Mouse (Mus musculus) megakaryocyte, embryonic 14.5 days (primary cell): Measurements from ENCODE around the gene Ism1. TPM values are rescaled to one million over a fixed set of nuclear protein-coding genes. Genes with fewer than 3 reads are reported as not detected.
A peak's percentile ranks its signal among the peaks of the same experiment; 100 is the strongest.

Source experiments
- H3K27me3 ChIP-seq: replicated peaks from 2 replicates; pipeline ENCODE3; 2012; ENCODE audit warnings: inconsistent platforms
- H3K36me3 ChIP-seq: replicated peaks from 2 replicates; pipeline ENCODE3; 2012; ENCODE audit warnings: low read length, inconsistent platforms, mixed read lengths
- H3K4me1 ChIP-seq: 2 replicates; pipeline ENCODE4 v1.6.1; 2012; ENCODE audit warnings: inconsistent platforms
- H3K4me3 ChIP-seq: replicated peaks from 2 replicates; pipeline ENCODE3; 2012; ENCODE audit warnings: moderate library complexity, mild to moderate bottlenecking, inconsistent platforms
- H3K9me3 ChIP-seq: 2 replicates; pipeline ENCODE4 v1.6.1; 2012; ENCODE audit warnings: inconsistent platforms
- FLI1 ChIP-seq: IDR thresholded peaks from 2 replicates; pipeline ENCODE4 v1.6.1; 2012; ENCODE audit warnings: low read length, inconsistent platforms, mixed read lengths
- GATA1 ChIP-seq: IDR thresholded peaks from 3 replicates; pipeline ENCODE4 v1.6.1; 2012; ENCODE audit warnings: mixed read lengths, low read length, inconsistent platforms, borderline replicate concordance
- polyA plus RNA-seq: library from polyadenylated mRNA; stranded (reverse); fragments of >175 nt; gene quantifications from 2 replicates; pipeline ENCODE4 v1.2.3, GENCODE M21; 2012; ENCODE audit warnings: low replicate concordance; ENCODE audit not compliant: insufficient read depth

Gene Ism1
- polyA plus RNA-seq, 1 experiment: 0.16 TPM

- peaks cover 28% of the 10 kb centered on the region for H3K4me1 ChIP-seq
- peaks cover 51% of the 10 kb centered on the region for H3K27me3 ChIP-seq
- TF ChIP-seq FLI1: no peak
- TF ChIP-seq GATA1: no peak
- peak overlapping the region; percentile 91 for H3K4me3 ChIP-seq
- H3K36me3 ChIP-seq: no peaks in the 10 kb centered on the region
- 0 out of 2 replicates have a peak, but pooled peaks cover 4% of the 10 kb centered on the region for H3K9me3 ChIP-seq
Observed at GRCm38 (mm10) chr2:139677065-139677762, 764 bp upstream of the Ism1 start.

GRCm38 (mm10) chr2:139678275-139679140, 530 bp downstream of the Ism1 start:
- Histone ChIP-seq H3K36me3 (no peaks in the 10 kb centered on the region), H3K4me1 (peaks cover 21% of the 10 kb centered on the region), H3K9me3 (0 out of 2 replicates have a peak, but pooled peaks cover 4% of the 10 kb centered on the region), H3K27me3 (peaks cover 51% of the 10 kb centered on the region), H3K4me3 (peak overlapping the region; percentile 91)
- TF ChIP-seq FLI1 (no peak), GATA1 (no peak)

- Histone ChIP-seq H3K36me3 (no peaks in the 10 kb centered on the region), H3K27me3 (peaks cover 26% of the 10 kb centered on the region), H3K4me1 (peaks cover 13% of the 10 kb centered on the region), H3K9me3 (no peaks in the 10 kb centered on the region), H3K4me3 (no peak overlapping the region)
- TF ChIP-seq GATA1: no peak
- TF ChIP-seq FLI1: no peak
Observed at GRCm38 (mm10) chr2:139682540-139682939, 4.6 kb downstream of the Ism1 start.

- Histone ChIP-seq H3K27me3 (no peaks in the 10 kb centered on the region), H3K4me3 (no peak overlapping the region), H3K4me1 (no peaks in the 10 kb centered on the region), H3K36me3 (no peaks in the 10 kb centered on the region), H3K9me3 (no peaks in the 10 kb centered on the region)
- TF ChIP-seq FLI1 (no peak), GATA1 (no peak)
Observed at GRCm38 (mm10) chr2:139689442-139690003, 11.5 kb downstream of the Ism1 start.

DNA sequence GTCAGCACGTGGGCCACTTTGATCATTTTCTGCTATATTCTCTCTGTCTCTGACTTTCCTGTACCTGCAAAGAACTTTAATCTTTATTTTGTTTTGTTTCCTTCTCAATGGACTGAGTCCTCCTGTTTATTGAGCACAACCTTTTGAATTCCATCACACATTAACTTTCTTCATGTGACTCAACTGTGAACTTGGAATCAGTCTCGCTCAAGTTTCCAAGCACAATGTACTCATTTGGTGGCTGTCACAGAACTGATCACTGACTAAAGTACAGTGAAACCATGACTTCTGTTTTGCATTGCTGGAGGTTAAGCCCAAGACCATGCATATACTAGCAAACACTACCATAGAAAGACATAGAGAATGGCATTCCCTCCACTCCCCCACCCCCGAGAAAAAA, 15.5 kb downstream of the Ism1 start:
- Histone ChIP-seq H3K27me3 (no peaks in the 10 kb centered on the region), H3K4me3 (no peak overlapping the region), H3K4me1 (no peaks in the 10 kb centered on the region), H3K9me3 (0 out of 2 replicates have a peak, but pooled peaks cover 1% of the 10 kb centered on the region), H3K36me3 (no peaks in the 10 kb centered on the region)
- TF ChIP-seq GATA1: no peak
- TF ChIP-seq FLI1: no peak

DNA sequence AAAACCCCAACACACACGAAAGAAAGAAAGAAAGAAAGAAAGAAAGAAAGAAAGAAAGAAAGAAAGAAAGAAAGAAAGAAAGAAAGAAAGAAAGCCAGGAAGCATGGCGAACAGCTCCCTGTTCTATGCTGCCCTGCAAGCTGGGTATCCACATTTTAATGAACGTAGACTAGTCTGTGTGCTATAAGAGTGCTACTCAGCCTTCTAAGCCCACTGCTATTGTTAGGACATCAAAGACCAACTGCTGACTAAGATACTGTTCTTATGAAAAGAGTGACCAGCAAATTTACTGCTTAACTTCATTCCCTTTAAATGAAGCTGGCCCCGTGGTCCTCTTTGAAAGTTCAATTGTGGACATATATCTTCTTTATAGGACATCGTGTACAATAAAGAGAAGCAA, 16.7 kb downstream of the Ism1 start:
- Histone ChIP-seq H3K4me1 (no peaks in the 10 kb centered on the region), H3K4me3 (no peak overlapping the region), H3K36me3 (no peaks in the 10 kb centered on the region), H3K27me3 (no peaks in the 10 kb centered on the region), H3K9me3 (0 out of 2 replicates have a peak, but pooled peaks cover 5% of the 10 kb centered on the region)
- TF ChIP-seq GATA1: no peak
- TF ChIP-seq FLI1: no peak

DNA sequence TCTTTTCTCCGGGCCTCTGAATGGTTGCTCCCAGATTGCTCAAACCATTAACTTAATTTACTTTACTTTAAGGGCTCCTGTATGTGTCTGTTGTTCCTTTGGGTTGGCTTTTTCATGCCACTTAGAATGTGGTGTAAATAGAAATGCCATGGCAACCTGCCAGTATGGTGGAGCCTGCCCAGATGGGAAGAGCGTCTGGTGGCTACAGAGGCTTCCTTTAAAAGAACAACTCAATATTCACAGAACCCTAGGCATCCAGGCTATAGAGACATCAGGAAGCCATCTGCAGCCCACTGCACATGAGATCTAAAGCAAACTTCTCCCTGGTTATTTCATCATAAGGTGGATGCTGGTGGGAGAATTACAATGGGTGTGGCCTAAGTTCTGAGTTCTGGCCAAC, 18.6 kb downstream of the Ism1 start:
- no peaks in the 10 kb centered on the region for H3K4me1 ChIP-seq
- TF ChIP-seq GATA1: no peak
- no peaks in the 10 kb centered on the region for H3K36me3 ChIP-seq
- H3K9me3 ChIP-seq: peaks cover 18% of the 10 kb centered on the region
- H3K4me3 ChIP-seq: no peak overlapping the region
- H3K27me3 ChIP-seq: no peaks in the 10 kb centered on the region

DNA sequence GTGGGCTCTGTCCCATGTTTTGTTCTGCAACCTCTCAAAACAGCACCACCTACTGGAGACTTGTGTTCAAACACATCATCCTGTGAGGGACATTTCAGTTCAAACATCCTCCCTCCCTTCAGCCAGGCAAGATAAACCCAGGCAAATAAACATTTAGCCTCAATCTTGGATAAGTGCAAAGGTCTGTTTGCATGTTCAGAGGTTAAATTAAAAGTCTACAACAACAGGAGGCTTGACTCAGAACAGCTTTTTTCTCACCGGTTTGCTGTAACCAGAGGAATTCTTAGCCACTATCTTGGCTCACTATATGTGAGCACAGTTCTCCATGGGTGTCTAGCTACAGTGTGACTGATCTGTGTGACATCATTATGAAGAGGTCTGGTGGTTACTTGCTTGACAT, 22.6 kb downstream of the Ism1 start:
- H3K4me3 ChIP-seq: no peak overlapping the region
- H3K4me1 ChIP-seq: no peaks in the 10 kb centered on the region
- no peak for TF ChIP-seq FLI1
- TF ChIP-seq GATA1: no peak
- H3K36me3 ChIP-seq: no peaks in the 10 kb centered on the region
- H3K9me3 ChIP-seq: peaks cover 18% of the 10 kb centered on the region
- no peaks in the 10 kb centered on the region for H3K27me3 ChIP-seq

DNA sequence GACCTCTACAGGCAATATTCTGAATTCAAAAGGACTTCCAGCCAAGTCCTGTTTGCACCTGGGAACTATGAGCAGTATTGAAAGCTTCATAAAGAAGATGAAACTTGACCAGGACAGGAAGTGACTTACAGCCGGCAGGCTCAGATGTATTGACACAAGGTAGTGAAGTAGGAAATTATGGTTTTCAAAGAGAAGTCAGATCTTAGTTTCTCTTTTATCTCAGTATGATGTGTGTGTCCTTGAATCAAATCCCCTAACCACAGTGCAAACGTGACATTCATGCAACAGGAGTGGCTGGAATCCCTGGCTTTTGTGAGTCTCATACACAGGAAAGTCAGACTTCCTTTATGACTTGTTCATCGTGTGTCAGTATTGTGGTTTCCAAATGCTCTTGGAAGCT, 27.0 kb downstream of the Ism1 start:
- no peaks in the 10 kb centered on the region for H3K4me1 ChIP-seq
- TF ChIP-seq GATA1 (no peak), FLI1 (no peak)

More for the DNA sequence above, 27.0 kb downstream of the Ism1 start:
- Histone ChIP-seq H3K36me3 (no peaks in the 10 kb centered on the region), H3K9me3 (peaks cover 13% of the 10 kb centered on the region), H3K4me3 (no peak overlapping the region), H3K27me3 (no peaks in the 10 kb centered on the region)
